Mouse (Mus musculus) granulocyte monocyte progenitor cell, adult 5-6 weeks (primary cell): ENCODE measurements around the gene Lrp2. TPM values are rescaled to one million over a fixed set of nuclear protein-coding genes. Genes with fewer than 3 reads are reported as not detected.
"Not testable (repeated sequence)": the region's sequence is repeated elsewhere in the genome, so short reads cannot be mapped to it uniquely, and the experiment has no call there.

Source experiments
- ATAC-seq: replicated peaks from 2 replicates; pipeline ENCODE4 v1.8.0; 2016; ENCODE audit warnings: mild to moderate bottlenecking, moderate TSS enrichment, inconsistent platforms; ENCODE audit not compliant: poor library complexity, severe bottlenecking
- total RNA-seq, 2 experiments: library from RNA; stranded (forward) in 1 of 2; stranded (reverse) in 1 of 2; fragments of 200-712, 200-1000 nt in 1 of 2; fragments of >200 nt in 1 of 2; fragmentation: Nextera tagmentation in 1 of 2; gene quantifications; 2 replicates each; pipeline ENCODE4 v1.2.3; 2014 to 2017

Lrp2 gene
- total RNA-seq, 2 experiments from 2014 or later = not detected

GRCm38 (mm10) chr2:69584117-69584933 lies 1.5 kb downstream of the Lrp2 start:
- ATAC-seq = peak; percentile 44

GRCm38 (mm10) chr2:69582861-69583260 lies 3.0 kb downstream of the Lrp2 start:
- ATAC-seq = no peak

GRCm38 (mm10) chr2:69582068-69582467 lies 3.8 kb downstream of the Lrp2 start:
- ATAC-seq = not testable (repeated sequence)

- ATAC-seq = no peak
These were observed 5.8 kb downstream of the Lrp2 start for GRCm38 (mm10) chr2:69580091-69580490.

- no peak for ATAC-seq
These were observed 7.7 kb downstream of the Lrp2 start for GRCm38 (mm10) chr2:69578206-69578605.

- ATAC-seq = no peak
These were observed 9.3 kb downstream of the Lrp2 start for GRCm38 (mm10) chr2:69576531-69576930.

GRCm38 (mm10) chr2:69574934-69575333 lies 10.9 kb downstream of the Lrp2 start:
- ATAC-seq = peak; percentile 97

GRCm38 (mm10) chr2:69574261-69574660 lies 11.6 kb downstream of the Lrp2 start:
- ATAC-seq = no peak

- no peak for ATAC-seq
These were observed 12.2 kb downstream of the Lrp2 start for GRCm38 (mm10) chr2:69573733-69574054.

- ATAC-seq = no peak
These were observed 12.7 kb downstream of the Lrp2 start for GRCm38 (mm10) chr2:69573038-69573732.

- no peak for ATAC-seq
These were observed 15.3 kb downstream of the Lrp2 start for GRCm38 (mm10) chr2:69570556-69570955.

GRCm38 (mm10) chr2:69566281-69566680 lies 19.6 kb downstream of the Lrp2 start:
- ATAC-seq = no peak

- ATAC-seq = no peak
These were observed 22.4 kb downstream of the Lrp2 start for GRCm38 (mm10) chr2:69563492-69563891.

GRCm38 (mm10) chr2:69562761-69563160 lies 23.1 kb downstream of the Lrp2 start:
- ATAC-seq = peak; percentile 89

GRCm38 (mm10) chr2:69560221-69560620 lies 25.6 kb downstream of the Lrp2 start:
- no peak for ATAC-seq

GRCm38 (mm10) chr2:69559380-69559779 lies 26.5 kb downstream of the Lrp2 start:
- no peak for ATAC-seq

GRCm38 (mm10) chr2:69556686-69557085 lies 29.2 kb downstream of the Lrp2 start:
- ATAC-seq = peak; percentile 58; the same call in 1 of the 2 replicates

- no peak for ATAC-seq
These were observed 34.2 kb downstream of the Lrp2 start for GRCm38 (mm10) chr2:69551639-69552038.

- ATAC-seq = peak; percentile 96
These were observed 39.0 kb downstream of the Lrp2 start for GRCm38 (mm10) chr2:69546823-69547222.

- no peak for ATAC-seq
These were observed 49.8 kb downstream of the Lrp2 start for GRCm38 (mm10) chr2:69536018-69536417.

GRCm38 (mm10) chr2:69531528-69532055 lies 54.3 kb downstream of the Lrp2 start:
- ATAC-seq = no peak
